Mouse (Mus musculus) ovary, adult 10 weeks (tissue): ENCODE data around the gene Ctcfl. TPM values are rescaled to one million over a fixed set of nuclear protein-coding genes. Genes with fewer than 3 reads are reported as not detected.

Experiments
- polyA plus RNA-seq: library from polyadenylated mRNA; stranded (reverse); fragments of 350-450 nt; fragmentation: Illumina TruSeq; extraction: RNeasy Lipid Tissue Mini Kit (QIAGEN cat#74804); gene quantifications from one replicate; pipeline ENCODE4 v1.2.3, GENCODE M21; 2014

The Ctcfl gene
- not detected for polyA plus RNA-seq

GRCm38 (mm10) chr2:173119023-173119944 is at the start of gene Ctcfl:
Ctcfl (minus strand) TSS chr2:173119525.

GRCm38 (mm10) chr2:173152436-173153151 is 33.3 kb upstream of the Ctcfl start, which contains the start of gene Pck1:
Pck1 (plus strand) TSS chr2:173153048.

Other genes starting within 250 kb of the Ctcfl start
- gene Bmp7, start 179.2 kb downstream of the Ctcfl start, polyA plus RNA-seq, result 1.00 TPM
- not detected for gene Spo11, start 141.8 kb downstream of the Ctcfl start, polyA plus RNA-seq
- 59.8 TPM for gene Rae1, start 119.4 kb downstream of the Ctcfl start, polyA plus RNA-seq
- gene Rbm38, start 99.0 kb downstream of the Ctcfl start, polyA plus RNA-seq, result 0.51 TPM
- 3.6 TPM for gene Pck1, start 33.5 kb upstream of the Ctcfl start, polyA plus RNA-seq
- 1.7 TPM for gene Zbp1, start 99.4 kb upstream of the Ctcfl start, polyA plus RNA-seq
- gene Pmepa1, start 157.0 kb upstream of the Ctcfl start, polyA plus RNA-seq, result 18.8 TPM